Mouse (Mus musculus) CD4-positive, CD25-positive, alpha-beta regulatory T cell, adult 2 months (primary cell): Measurements from ENCODE around the gene Pla1a.

Experiments
- DNase-seq: peaks from one replicate; pipeline ENCODE4 v3.0.0-alpha.2; 2012; ENCODE audit warnings: low read depth, low spot score

Pla1a gene

DNA sequence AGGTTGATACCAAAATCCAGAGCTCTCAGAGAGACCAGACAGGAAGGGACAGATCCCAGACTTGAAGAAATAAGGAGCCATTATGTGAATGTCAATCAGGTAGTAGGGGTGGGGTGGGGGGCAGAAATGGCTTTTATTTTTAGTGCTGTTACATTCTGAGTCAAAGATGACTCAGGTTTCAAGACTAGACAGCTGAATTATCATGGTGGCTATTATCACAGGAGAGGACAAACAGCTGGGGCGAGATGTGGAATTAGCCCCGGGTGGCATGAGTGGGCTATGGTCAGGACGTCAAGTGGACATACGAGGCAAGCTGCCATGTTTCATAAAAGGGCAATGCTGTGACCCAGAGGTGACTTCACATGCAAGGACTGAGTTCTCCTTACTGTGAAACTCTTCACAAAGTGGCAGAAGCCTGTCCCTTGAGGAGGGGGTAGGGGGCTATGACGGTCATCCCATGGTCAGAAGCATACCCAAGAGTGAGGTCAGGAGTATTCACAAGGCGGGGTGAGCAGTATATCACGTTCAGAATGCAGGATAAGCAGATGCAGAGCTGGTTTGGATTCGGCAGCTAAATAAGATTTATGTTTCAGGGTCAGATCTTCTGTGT is 43.6 kb downstream of the Pla1a start:
- DNase-seq = no peak

DNA sequence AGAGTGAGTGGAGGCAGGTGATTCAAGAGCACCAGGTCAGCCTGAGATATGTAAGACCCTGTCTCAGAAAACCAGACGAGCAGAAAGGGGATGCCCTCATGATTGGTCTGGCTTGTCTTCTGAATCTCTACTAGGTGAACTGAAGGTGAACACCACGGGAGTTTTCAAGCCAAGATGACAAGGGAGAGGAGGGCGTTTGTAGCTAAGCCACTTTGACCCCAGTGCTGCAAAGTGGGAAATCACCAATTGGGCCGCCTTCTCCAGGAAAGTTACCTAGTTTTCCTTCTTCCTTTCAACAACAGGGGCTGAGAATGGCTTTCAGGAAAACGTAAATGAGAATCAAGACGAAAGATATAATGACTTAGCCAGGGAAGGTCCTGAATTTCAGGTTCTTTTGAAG is 44.2 kb downstream of the Pla1a start:
- DNase-seq = no peak

- no peak for DNase-seq
Measured at GRCm38 (mm10) chr16:38387389-38387788, 45.6 kb downstream of the Pla1a start.

GRCm38 (mm10) chr16:38385700-38386099 is 47.2 kb downstream of the Pla1a start:
- no peak for DNase-seq

GRCm38 (mm10) chr16:38385184-38385634 is 47.7 kb downstream of the Pla1a start:
- no peak for DNase-seq

DNA sequence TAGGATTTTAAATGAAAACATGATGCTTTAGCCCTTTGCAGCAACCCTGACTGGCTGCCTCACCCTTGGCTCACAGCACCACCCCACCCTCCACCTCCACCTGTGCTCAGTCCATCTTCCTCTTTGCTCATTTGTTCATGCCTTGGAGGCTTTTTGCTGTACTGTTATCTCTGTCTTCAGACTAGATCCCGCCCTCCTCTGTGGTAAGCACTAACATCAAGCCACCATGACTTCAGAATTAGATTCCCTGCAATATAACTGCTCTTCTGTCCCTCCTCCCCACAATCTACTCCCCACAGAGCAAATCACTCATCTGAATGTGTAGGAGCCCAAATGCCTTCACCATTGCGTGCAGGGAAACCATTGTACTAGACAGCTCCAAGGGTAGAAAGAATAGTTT is 49.3 kb downstream of the Pla1a start:
- DNase-seq = no peak

GRCm38 (mm10) chr16:38379926-38380325 is 53.0 kb downstream of the Pla1a start:
- DNase-seq = no peak

DNA sequence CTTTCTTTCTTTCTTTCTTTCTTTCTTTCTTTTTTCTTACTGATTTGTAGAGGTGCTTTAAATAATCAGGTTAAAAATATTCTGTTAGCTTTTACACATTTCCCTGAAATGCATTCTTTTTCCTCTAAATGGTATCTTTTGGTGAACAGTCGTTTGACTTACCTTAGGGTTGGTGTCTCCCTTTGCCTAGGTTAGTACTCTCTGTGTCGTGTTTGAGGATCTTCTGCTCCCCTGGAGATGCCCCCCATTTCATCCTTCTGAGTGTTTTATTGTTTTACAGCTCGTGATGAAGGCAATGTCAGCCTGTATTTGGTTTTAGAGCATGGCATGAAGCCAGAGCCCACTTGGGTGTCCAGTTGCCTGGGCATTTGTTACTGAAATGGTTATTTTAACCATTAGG is 53.5 kb downstream of the Pla1a start:
- DNase-seq = no peak

DNA sequence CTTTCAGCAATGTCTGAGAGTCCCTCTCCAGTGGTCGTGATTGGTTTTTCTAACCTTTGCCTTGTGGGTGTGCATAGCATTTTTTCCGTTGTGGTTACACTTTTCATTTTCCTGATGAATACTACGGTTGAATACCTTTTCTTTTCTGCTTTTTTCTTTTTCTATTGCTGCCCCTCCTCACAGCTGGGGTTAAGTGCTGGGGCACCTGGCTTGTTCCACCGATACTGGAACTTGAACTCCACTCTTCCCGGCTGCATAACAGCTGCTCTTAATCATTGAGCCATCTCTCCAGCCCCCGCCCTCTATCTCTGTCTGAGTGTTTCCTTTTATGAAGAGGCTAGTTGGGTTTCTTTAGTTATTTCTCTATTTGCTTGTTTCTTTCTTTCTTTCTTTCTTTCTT is 53.9 kb downstream of the Pla1a start:
- no peak for DNase-seq

DNA sequence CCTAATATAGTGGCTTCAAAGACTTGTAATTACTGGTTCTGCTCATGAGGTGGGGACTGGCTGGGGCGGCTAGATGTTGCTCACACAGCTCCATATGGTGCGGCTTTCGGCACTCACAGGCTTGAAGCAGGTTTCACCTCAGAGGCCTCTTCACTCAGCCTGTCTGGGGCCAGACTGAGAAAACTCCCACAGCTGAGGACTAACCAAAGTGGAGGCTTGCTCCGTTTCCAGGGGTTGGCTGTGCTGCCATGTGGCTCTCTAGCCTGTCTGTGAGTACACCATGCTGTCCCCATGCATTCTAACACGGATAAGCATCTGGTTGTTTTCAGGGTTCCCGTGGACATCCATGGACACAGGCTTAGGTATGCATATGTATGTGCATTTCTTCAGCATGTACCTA is 54.4 kb downstream of the Pla1a start:
- no peak for DNase-seq

DNA sequence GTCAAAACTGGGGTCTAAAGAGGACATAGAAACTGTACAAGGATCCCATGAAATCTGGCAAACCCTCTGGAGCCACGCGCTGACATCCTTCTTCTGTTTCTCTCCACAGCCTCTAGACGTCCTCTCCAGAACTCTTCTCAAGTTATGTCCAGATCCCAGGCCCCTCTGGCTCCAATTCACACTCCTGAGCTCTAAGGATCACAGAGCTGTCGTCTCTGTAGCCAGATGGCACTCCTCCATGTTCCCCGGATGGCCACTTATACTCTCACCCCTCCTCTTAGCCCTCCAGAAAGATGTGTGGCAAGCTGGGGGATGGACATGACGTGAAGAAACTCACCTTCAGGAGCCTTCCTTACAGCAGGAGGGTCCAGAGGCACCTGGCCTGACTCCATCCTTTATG is 55.4 kb downstream of the Pla1a start:
- no peak for DNase-seq

GRCm38 (mm10) chr16:38376841-38377249 is 56.1 kb downstream of the Pla1a start:
- DNase-seq = no peak

DNA sequence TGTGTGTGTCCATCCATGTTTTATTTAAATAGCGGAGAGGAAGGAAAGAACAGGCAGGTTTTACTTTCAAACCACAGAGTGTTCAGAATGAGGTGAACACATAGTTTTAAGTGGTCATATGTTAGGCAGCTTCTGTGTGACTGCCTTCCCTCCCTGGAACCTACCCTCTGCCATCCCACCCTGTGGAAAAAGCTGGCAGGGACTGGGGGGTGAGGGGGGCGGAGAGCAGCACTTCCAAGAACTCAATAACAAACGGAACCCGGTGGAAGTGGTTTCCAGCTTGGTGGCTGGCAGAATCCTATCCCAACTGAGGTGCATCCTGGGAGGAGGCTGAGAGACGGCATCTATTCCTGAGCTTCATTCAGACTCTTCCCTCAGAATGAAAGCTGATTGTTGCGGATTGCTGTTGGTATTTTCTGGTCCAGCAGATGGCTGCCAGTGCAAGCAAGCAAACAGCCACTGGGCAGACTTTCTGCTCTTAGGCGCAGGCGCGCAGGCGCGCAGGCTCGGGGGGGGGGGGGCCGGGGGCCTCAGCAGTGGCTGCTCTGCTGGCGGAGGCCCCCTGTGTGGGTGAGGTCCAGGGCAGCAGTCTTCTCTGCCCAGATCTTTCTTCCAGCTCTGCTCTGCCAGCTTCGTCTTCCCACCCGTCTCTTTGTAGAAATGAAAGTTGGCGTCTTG is 56.6 kb downstream of the Pla1a start:
- peak; percentile 74 for DNase-seq

- no peak for DNase-seq
Measured at GRCm38 (mm10) chr16:38375182-38375581, 57.8 kb downstream of the Pla1a start.

DNA sequence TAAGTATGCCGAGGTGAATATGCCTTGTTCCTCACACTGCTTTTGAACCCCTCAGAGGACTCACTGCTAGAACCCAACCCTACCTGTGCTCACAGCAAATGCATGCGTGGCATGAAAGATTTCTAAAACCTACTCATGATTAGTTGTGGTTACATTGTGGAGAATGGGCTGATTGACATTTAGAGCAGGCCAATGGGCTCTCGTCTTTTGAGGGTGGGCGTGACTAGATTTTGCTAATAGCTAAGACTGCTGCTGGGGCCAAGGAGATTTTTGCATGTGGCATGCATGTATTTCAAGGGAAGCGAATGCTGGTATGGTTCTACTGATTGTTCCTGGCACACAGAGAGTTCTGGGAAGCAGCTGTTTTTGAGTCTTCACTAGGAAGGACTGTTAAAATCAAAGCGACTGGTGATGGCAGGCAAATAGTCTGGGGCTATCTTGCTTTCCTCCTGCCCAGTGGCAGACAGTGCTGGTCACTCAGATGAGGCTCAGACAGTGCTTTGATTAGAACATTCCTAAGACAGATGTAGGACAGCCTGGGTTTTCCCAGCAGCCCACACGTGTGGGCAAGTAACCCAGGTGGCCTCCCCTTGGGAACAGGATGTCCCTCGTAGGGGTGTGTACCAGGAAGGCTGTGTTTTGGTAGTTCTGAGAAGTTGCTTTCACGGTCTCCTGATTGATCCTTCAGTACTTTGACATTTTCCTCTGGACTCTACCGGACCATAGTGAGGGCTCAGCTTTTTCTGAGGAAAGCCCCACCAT is 58.4 kb downstream of the Pla1a start:
- DNase-seq = peak; percentile 62

GRCm38 (mm10) chr16:38373941-38374340 is 59.0 kb downstream of the Pla1a start:
- no peak for DNase-seq

DNA sequence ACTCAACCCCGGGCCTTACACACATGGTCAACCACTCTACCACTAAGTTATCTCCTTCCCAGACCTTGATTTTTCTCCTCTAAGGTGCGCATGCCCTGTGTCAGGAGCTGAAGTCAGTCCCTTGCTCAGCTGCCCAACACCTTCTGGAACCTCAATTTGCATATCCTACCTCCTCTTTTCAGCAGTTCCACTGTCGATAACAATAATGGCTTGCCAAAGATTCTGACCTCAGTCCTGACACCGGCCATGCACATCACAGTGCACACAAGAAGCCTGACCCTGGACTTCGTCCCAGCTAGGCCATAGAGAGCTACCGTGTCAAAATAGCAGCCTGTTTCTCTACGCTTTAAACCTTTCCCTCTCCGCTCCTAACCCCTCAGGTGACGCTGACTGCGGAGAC is 59.5 kb downstream of the Pla1a start:
- no peak for DNase-seq

DNA sequence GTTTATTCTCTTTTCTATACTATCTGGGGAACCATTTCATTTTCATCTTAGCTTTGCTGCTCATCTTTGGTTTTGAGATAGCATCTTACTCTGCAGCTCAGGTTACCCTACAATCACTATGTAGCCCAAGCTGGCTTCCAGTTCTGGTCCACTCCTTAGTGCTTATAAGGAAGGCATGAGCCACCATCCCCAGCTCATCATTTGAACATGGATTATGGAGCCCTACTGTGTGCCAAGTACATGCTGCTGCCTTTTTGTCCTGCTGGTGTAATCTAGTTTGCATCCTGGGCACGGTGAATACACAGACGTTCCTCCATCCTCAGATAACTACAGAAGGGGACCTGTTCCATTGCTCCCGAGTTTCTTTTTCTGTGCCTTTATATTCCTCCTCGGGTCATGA is 60.1 kb downstream of the Pla1a start:
- no peak for DNase-seq

DNA sequence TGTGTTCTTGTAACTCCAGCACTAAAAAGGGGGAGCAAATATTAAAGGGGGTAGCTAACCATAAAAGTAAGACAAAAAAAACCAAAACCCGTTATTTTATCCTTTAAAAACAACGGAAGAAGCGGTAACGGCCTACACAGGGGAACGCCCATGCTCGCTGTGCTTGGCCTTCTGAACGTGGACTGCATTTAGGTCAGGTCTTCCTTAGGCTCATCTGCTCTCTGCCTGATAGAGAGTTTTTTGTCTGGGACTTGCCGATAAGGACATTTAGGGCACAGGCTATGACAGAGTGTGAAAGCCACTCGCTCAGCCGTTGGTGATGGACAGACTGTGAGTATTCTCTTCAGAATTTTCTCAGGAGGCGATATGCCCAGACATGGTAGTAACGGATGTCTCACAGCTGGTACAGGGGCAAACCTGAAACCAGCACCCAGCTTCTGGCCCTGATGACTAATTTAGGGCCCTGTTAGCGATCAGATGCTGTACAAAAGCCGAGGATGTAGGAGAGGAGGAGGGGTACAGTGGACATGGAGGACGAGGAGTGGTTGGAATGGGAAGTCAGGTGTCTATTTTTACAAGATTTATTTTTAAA is 61.1 kb downstream of the Pla1a start:
- DNase-seq = no peak

- DNase-seq = no peak
Measured at GRCm38 (mm10) chr16:38370633-38371374, 62.1 kb downstream of the Pla1a start.

DNA sequence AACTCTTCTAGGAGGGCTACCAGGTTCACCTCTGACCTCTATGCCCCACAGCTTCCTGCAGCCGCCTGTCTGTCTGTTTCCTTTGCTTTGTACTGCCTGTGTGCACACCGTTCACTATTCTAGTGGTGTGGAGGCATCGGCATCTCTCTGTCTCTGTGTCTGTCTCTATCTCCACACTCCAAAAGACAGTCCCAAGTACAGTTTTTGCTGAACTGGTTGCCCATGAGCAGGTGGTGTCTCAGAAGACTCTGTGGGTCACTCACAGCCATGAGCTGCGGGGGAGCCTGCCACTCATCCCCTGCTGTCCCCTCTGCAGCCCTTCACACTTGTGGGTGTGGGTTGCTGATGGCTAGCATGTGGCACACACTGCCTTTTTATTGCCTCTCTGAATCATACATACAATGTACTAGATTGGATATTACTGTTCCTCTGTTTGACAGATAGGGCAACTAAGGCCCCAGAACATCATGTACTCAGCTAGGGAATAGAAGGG is 62.9 kb downstream of the Pla1a start:
- no peak for DNase-seq

- no peak for DNase-seq
Measured at GRCm38 (mm10) chr16:38369431-38369830, 63.5 kb downstream of the Pla1a start.
